Mouse (Mus musculus) ES-E14 (cell line): ENCODE measurements around the gene Hivep3.

ENCODE experiments used
- CHD2 ChIP-seq: IDR thresholded peaks from 2 replicates; pipeline ENCODE4 v1.6.1; 2014; ENCODE audit warnings: mild to moderate bottlenecking, low read depth, low read length, inconsistent platforms
- MAFK ChIP-seq: IDR thresholded peaks from 2 replicates; pipeline ENCODE4 v1.6.1; 2014; ENCODE audit warnings: mild to moderate bottlenecking, low read depth, low read length, inconsistent platforms; ENCODE audit not compliant: insufficient read depth

GRCm38 (mm10) chr4:119976428-119977168 lies 243.0 kb downstream of the Hivep3 start:
- TF ChIP-seq CHD2 (no peak), MAFK (no peak)
